Comparison of ENCODE assay signal across 19 mouse cellular contexts in the genomic region with DNA sequence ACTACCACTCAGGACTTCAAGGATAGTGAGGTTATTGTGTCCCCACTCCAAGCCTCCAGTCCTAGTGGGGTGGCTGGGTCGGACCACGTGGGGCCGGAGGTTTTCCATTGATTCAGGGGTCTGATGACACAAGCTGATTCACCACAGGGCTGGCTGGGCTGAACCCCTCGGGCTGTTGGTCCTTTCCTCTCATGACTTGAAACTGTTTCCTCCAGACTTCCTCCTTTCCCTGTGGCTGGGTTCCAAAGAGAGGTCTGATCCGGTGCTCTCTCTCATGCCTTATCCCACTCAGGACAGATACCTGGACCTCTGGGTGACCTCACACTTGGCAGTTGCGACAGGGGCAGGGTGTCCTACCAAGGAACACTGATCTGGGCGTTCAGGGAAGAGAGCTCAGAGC. TPM values are rescaled to one million over a fixed set of nuclear protein-coding genes. Genes with fewer than 3 reads are reported as not detected.
"Had no signal": no experiment of that assay in that cellular context is flagged by ENCODE, and none has a peak within 500 bp of the region (broad histone marks: within the 10 kb centered on the region; RNA-seq: fewer than 3 reads in every experiment).

No protein-coding gene starts in this region.

- H3K4me2 ChIP-seq: liver, embryonic 11.5 days; lung, embryonic 15.5 days; midbrain, embryonic 15.5 days; neural tube, embryonic 13.5 days; stomach, embryonic 15.5 days had no signal

- H3K27me3 ChIP-seq: lung, embryonic 15.5 days; midbrain, embryonic 15.5 days; neural tube, embryonic 13.5 days; stomach, embryonic 15.5 days had no signal

- ATAC-seq: midbrain, embryonic 15.5 days had no signal

- H3K9ac ChIP-seq: lung, embryonic 15.5 days; midbrain, embryonic 15.5 days; neural tube, embryonic 13.5 days; stomach, embryonic 15.5 days had no signal

- DNase-seq: kidney, adult 11 months; kidney, adult 9 months; kidney, postnatal 36 days; lung, postnatal 14 days; retina, postnatal 1 day; thymus, postnatal 4 days had no signal

- H3K27ac ChIP-seq: kidney, postnatal 0 days; layer of hippocampus, adult 2 months; limb, embryonic 10.5 days; lung, embryonic 15.5 days; midbrain, embryonic 10.5 days; midbrain, embryonic 15.5 days; neural tube, embryonic 13.5 days; stomach, embryonic 15.5 days had no signal

- H3K36me3 ChIP-seq: limb, embryonic 10.5 days; lung, embryonic 15.5 days; midbrain, embryonic 10.5 days; midbrain, embryonic 15.5 days; neural tube, embryonic 13.5 days; stomach, embryonic 15.5 days had no signal

- H3K4me1 ChIP-seq: limb, embryonic 10.5 days; lung, embryonic 15.5 days; midbrain, embryonic 15.5 days; neural tube, embryonic 13.5 days; stomach, embryonic 15.5 days had no signal

- H3K9me3 ChIP-seq: limb, embryonic 10.5 days; lung, embryonic 15.5 days; midbrain, embryonic 10.5 days; midbrain, embryonic 15.5 days; neural tube, embryonic 13.5 days; stomach, embryonic 15.5 days had no signal

- H3K4me3 ChIP-seq: layer of hippocampus, adult 2 months; limb, embryonic 10.5 days; lung, embryonic 15.5 days; midbrain, embryonic 10.5 days; midbrain, embryonic 15.5 days; neural tube, embryonic 13.5 days; stomach, embryonic 15.5 days had no signal

RNA-seq across cellular contexts. Expression of a gene that starts 3.9 kb away (rescaled TPM):
- total RNA-seq: layer of hippocampus, postnatal 14 days; left cerebral cortex, postnatal 10 days had no signal
- polyA plus RNA-seq: limb, embryonic 10.5 days; neural tube, embryonic 13.5 days; testis, adult 2 months had no signal

RNA-seq across cellular contexts. Expression of a gene that starts 17.2 kb away (rescaled TPM):
- polyA plus RNA-seq: liver, embryonic 11.5 days; liver, embryonic 16.5 days; midbrain, embryonic 15.5 days; neural tube, embryonic 13.5 days had no signal
